11 mouse cellular contexts compared by ENCODE assay signal in the genomic region with DNA sequence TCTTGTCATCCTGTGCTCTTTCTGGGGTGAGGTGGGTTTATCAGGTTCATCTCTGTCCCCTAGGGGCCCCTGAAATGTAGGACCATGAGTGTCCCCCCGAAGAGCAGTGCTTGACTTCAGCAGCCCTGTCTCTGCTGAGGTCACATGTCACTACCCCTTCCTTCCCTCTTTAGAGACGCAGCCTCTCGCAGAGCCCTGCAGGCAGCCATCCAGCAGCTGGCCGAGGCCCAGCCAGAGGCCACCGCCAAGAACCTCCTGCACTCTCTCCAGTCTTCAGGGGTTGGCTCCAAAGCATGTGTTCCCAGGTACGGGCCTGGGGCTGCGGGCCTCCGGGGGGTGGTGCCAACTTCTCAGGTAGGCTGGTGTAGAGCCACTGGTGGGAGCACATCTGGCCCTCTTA. TPM values are rescaled to one million over a fixed set of nuclear protein-coding genes. Genes with fewer than 3 reads are reported as not detected.
DNase-seq lines count a peak whose midpoint lies in the region; ATAC-seq lines count a peak whose summit lies in the region.
"Had no signal": no experiment of that assay in that cellular context is flagged by ENCODE, and none has a peak within 500 bp of the region (broad histone marks: within the 10 kb centered on the region; RNA-seq: fewer than 3 reads in every experiment).

No protein-coding gene starts in this region.

- DNase-seq in layer of hippocampus, postnatal 10 days (ENCODE audit: low spot score in 2 of 2) = peak; percentile 41 to 62
- DNase-seq in layer of hippocampus, adult 18-20 months (ENCODE audit: low spot score in 2 of 2) = no peak
- peak; percentile 45 for DNase-seq in brain, adult 2 months (ENCODE audit: low read depth, low spot score)
- peak; percentile 68 for DNase-seq in gastrocnemius, postnatal 10 days
- DNase-seq in heart, postnatal 36 days = peak; percentile 72 to 76
- DNase-seq in natural killer cell, adult 2 months (ENCODE audit: low spot score in 2 of 2) = no peak
- DNase-seq: liver, embryonic 13.5 days had no signal

- intact Hi-C loops in heart, postnatal 36 days (cut with DNase I) = no loop called here

- no peak for ATAC-seq in erythroblast, adult 5-6 weeks (replicated peaks; ENCODE audit: low FRiP score, poor library complexity, severe bottlenecking)
- ATAC-seq in erythroid progenitor cell, adult 5-6 weeks (replicated peaks; ENCODE audit: low FRiP score, poor library complexity, severe bottlenecking) = no peak
- ATAC-seq: forebrain, embryonic 13.5 days; intestine, embryonic 16.5 days had no signal

RNA-seq across cellular contexts. Expression of gene Gcn1l1, which starts 9.9 kb away (rescaled TPM):
- 10 to 100 TPM; 76.4 to 96.2 TPM for total RNA-seq in layer of hippocampus, postnatal 10 days (2021)
- 10 to 100 TPM; 64.0 to 68.7 TPM for total RNA-seq in layer of hippocampus, adult 18-20 months (2021)
- 10 to 100 TPM; 33.4 to 41.7 TPM for total RNA-seq in gastrocnemius, postnatal 10 days (2021)
- total RNA-seq in heart, postnatal 36 days (2021) = 10 to 100 TPM; 43.1 to 49.5 TPM
- total RNA-seq in erythroblast, adult 5-6 weeks (2015; ENCODE audit: low replicate concordance) = 9.4 and 10.9 TPM in 2 replicates
- 14.2 and 21.3 TPM in 2 replicates for total RNA-seq in erythroblast, adult 5-6 weeks (2017; ENCODE audit: low replicate concordance)
- 9.4 and 17.6 TPM in 2 replicates for total RNA-seq in erythroid progenitor cell, adult 5-6 weeks (2015; ENCODE audit: low replicate concordance)
- total RNA-seq in erythroid progenitor cell, adult 5-6 weeks (2017; ENCODE audit: low replicate concordance) = 13.7 and 14.1 TPM in 2 replicates

RNA-seq across cellular contexts. Expression of gene Rplp0, which starts 15.7 kb away (rescaled TPM):
- total RNA-seq in layer of hippocampus, postnatal 10 days (2021) = 100 to 1,000 TPM; 458 to 467 TPM
- total RNA-seq in layer of hippocampus, adult 18-20 months (2021) = 100 to 1,000 TPM; 210 to 218 TPM
- 100 to 1,000 TPM; 938 to 959 TPM for total RNA-seq in gastrocnemius, postnatal 10 days (2021)
- total RNA-seq in heart, postnatal 36 days (2021) = 100 to 1,000 TPM; 650 to 668 TPM
- total RNA-seq in erythroblast, adult 5-6 weeks (2015; ENCODE audit: low replicate concordance) = 681 and 822 TPM in 2 replicates
- total RNA-seq in erythroblast, adult 5-6 weeks (2017; ENCODE audit: low replicate concordance) = 339 and 478 TPM in 2 replicates
- total RNA-seq in erythroid progenitor cell, adult 5-6 weeks (2015; ENCODE audit: low replicate concordance) = 1,000 and 1,025 TPM in 2 replicates
- total RNA-seq in erythroid progenitor cell, adult 5-6 weeks (2017; ENCODE audit: low replicate concordance) = 380 and 735 TPM in 2 replicates

RNA-seq across cellular contexts. Expression of gene Rab35, which starts 56.7 kb away (rescaled TPM):
- total RNA-seq in layer of hippocampus, postnatal 10 days (2021) = 10 to 100 TPM; 84.0 to 91.4 TPM
- 100 to 1,000 TPM in 1 of 2 experiments, 10 to 100 TPM in 1; 97.7 to 100 TPM for total RNA-seq in layer of hippocampus, adult 18-20 months (2021)
- total RNA-seq in gastrocnemius, postnatal 10 days (2021) = 10 to 100 TPM; 33.3 to 39.8 TPM
- total RNA-seq in heart, postnatal 36 days (2021) = 10 to 100 TPM; 43.1 to 46.3 TPM
- 17.3 and 17.8 TPM in 2 replicates for total RNA-seq in erythroblast, adult 5-6 weeks (2015; ENCODE audit: low replicate concordance)
- total RNA-seq in erythroblast, adult 5-6 weeks (2017; ENCODE audit: low replicate concordance) = 13.8 and 15.4 TPM in 2 replicates
- 33.5 and 53.7 TPM in 2 replicates for total RNA-seq in erythroid progenitor cell, adult 5-6 weeks (2015; ENCODE audit: low replicate concordance)
- total RNA-seq in erythroid progenitor cell, adult 5-6 weeks (2017; ENCODE audit: low replicate concordance) = 46.8 and 49.4 TPM in 2 replicates

Comparison
In these comparisons a context has a peak if more than half of its experiments do, and no peak if none do; other contexts are left out.
1. DNase-seq: peak in layer of hippocampus, postnatal 10 days (2 of 2), brain, adult 2 months (single experiment), gastrocnemius, postnatal 10 days (single experiment) and heart, postnatal 36 days (2 of 2); none in layer of hippocampus, adult 18-20 months (0 of 2) and natural killer cell, adult 2 months (0 of 2).